Mouse (Mus musculus) mouse embryonic stem cell (cell line): ENCODE data around the gene Tmem131.

Source experiments
- in situ Hi-C, 2 experiments: fragments of 300-500 bp; cut with MboI; formaldehyde crosslinking; loops; 1 replicate in 1 of 2; 3 replicates in 1 of 2; pipeline ENCODE4 v1.14.3; 2019 to 2020; ENCODE audit warnings: low sequenced_read_pairs in 2 of 2, low pct_unique_long_range_greater_than_20kb in 1 of 2, mixed read lengths in 1 of 2; ENCODE audit not compliant: unreplicated experiment in 1 of 2

The Tmem131 gene

GRCm38 (mm10) chr1:36943653-36944052, at the start of gene Tmem131:
Gene Tmem131 (minus strand): TSS chr1:36943666.
- in situ Hi-C loops, result loop anchor here in 1 of 2 experiments (5.0 to 10.0 kb wide), 2 partner anchors 44 to 71 kb away; no protein-coding TSS in a partner anchor

GRCm38 (mm10) chr1:36988561-36988960, 45.1 kb upstream of the Tmem131 start:
- in situ Hi-C loops, result loop anchor here in 1 of 2 experiments (5.0 kb wide), 1 partner anchor 46 kb away; the partner anchor contains the start of gene Tmem131

- in situ Hi-C loops, result loop anchor here in 1 of 2 experiments (5.0 kb wide), 1 partner anchor 46 kb away; the partner anchor contains the start of gene Tmem131
These were observed 44.7 kb upstream of the Tmem131 start for GRCm38 (mm10) chr1:36988161-36988560.

- in situ Hi-C loops, result loop anchor here in 1 of 2 experiments (5.0 kb wide), 1 partner anchor 45 kb away; the partner anchor contains the start of gene Tmem131
These were observed 44.0 kb upstream of the Tmem131 start for GRCm38 (mm10) chr1:36987172-36988148.

- in situ Hi-C loops, result loop anchor here in 1 of 2 experiments (5.0 kb wide), 1 partner anchor 44 kb away; the partner anchor contains the start of gene Tmem131
These were observed 43.1 kb upstream of the Tmem131 start for GRCm38 (mm10) chr1:36986396-36987160.

GRCm38 (mm10) chr1:36985896-36986295, 42.4 kb upstream of the Tmem131 start:
- in situ Hi-C loops, result loop anchor here in 1 of 2 experiments (5.0 kb wide), 1 partner anchor 44 kb away; the partner anchor contains the start of gene Tmem131

GRCm38 (mm10) chr1:36984406-36984805, 40.9 kb upstream of the Tmem131 start:
- in situ Hi-C loops, result no loop called here

GRCm38 (mm10) chr1:36983754-36984153, 40.3 kb upstream of the Tmem131 start:
- in situ Hi-C loops, result no loop called here

- in situ Hi-C loops, result no loop called here
These were observed 38.9 kb upstream of the Tmem131 start for GRCm38 (mm10) chr1:36982191-36982961.

- in situ Hi-C loops, result no loop called here
These were observed 33.3 kb upstream of the Tmem131 start for GRCm38 (mm10) chr1:36976770-36977169.

- in situ Hi-C loops, result no loop called here
These were observed 27.6 kb upstream of the Tmem131 start for GRCm38 (mm10) chr1:36970918-36971617.

GRCm38 (mm10) chr1:36965831-36966230, 22.4 kb upstream of the Tmem131 start:
- in situ Hi-C loops, result no loop called here

GRCm38 (mm10) chr1:36962379-36963176, 19.1 kb upstream of the Tmem131 start:
- in situ Hi-C loops, result no loop called here

- in situ Hi-C loops, result no loop called here
These were observed 17.2 kb upstream of the Tmem131 start for GRCm38 (mm10) chr1:36960509-36961222.

- in situ Hi-C loops, result loop anchor here in 1 of 2 experiments (10.0 kb wide), 1 partner anchor 65 kb away; no protein-coding TSS in a partner anchor
These were observed 6.2 kb upstream of the Tmem131 start for GRCm38 (mm10) chr1:36949591-36950184.

GRCm38 (mm10) chr1:36947448-36947847, 4.0 kb upstream of the Tmem131 start:
- in situ Hi-C loops, result loop anchor here in 1 of 2 experiments (10.0 kb wide), 1 partner anchor 67 kb away; no protein-coding TSS in a partner anchor
